Mouse (Mus musculus): ENCODE results near the gene Vmn1r1.

DNA sequence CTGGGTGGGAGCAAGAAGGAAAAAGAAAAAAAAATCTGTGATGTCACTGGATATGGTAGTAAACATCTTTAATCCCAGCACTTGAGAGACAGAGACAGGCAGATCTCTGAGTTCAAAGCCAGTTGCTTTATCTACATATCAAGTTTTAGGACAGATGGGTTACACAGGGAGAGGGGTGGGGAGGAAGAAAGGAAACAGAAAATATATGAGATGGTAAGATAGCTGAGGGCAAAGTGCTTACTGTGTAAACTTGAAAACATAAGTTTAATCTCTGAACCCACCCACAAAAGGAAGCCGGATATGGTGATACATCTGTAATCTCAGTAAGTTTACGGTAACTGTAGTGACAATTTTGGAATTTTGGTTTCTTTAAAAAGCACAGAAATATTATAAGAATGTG, 46.0 kb upstream of the Vmn1r1 start:
- TF ChIP-seq POLR2A (IDR thresholded peaks at IDR 0.05; ENCODE audit: low read depth, low read length) (no peak), CTCF (IDR thresholded peaks at IDR 0.05; ENCODE audit: borderline replicate concordance, insufficient read depth, low read length) (no peak)

Data from embryonic fibroblast, embryonic 13.5 days (primary cell).